Mouse (Mus musculus) olfactory bulb, adult 2 months (tissue): ENCODE measurements around the gene Trarg1.

Experiments
- CTCF ChIP-seq: fragments of 200-500 bp; IDR thresholded peaks from 2 replicates; pipeline ENCODE4 v1.5.1; 2012; ENCODE audit warnings: low read depth, mild to moderate bottlenecking, low read length, moderate library complexity; ENCODE audit not compliant: insufficient read depth
- POLR2A ChIP-seq: fragments of 200-500 bp; IDR thresholded peaks from 2 replicates; pipeline ENCODE4 v1.6.1; 2012; ENCODE audit warnings: mild to moderate bottlenecking, low read depth, low read length, moderate library complexity; ENCODE audit not compliant: insufficient read depth

GRCm38 (mm10) chr11:76707656-76708055 lies 28.0 kb downstream of the Trarg1 start:
- TF ChIP-seq CTCF (no peak), POLR2A (no peak)
